Mouse (Mus musculus): ENCODE data around the gene Dbh.

The Dbh gene

DNA sequence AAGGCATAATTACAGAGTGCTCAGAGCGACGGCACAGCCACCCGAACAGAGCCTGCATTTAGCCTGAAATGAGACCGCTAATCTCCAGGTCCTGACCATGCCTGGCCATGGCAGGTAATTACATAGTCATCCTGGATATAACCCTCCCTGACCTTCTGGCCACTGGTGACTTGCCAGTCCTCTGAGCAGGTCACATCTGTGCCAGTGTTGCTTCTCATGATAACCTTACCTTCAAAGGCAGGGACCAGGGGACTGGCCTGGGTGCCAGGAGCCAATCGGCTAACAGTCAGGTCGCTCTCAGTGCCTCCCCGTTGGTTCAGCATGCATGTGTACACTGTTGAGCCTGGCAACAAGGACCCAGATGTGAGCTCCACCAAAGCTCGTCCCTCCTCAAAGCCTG is 53.5 kb downstream of the Dbh start:
- no peak for DNase-seq (ENCODE audit: inconsistent ontology term)

DNA sequence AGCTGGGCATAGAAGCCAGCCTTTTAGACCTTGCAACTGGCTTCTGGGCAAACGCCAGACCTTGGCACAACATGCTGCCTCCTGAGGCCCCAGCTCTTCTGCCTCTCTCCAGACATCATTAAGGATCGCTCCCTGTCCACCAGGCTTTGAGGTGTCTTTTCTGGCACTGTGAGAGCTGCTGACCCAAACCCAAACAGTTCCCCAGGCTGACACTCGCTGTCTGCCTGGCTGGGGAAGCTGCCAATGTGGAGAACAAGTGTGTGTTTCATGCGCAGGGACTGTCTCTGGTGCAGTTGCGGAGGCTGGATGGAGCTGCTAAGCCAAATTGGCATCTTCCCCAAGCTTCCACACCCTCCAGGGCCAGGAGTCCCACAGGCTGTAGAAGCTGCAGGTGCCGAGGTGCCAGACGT is 58.0 kb downstream of the Dbh start:
- DNase-seq (ENCODE audit: inconsistent ontology term) = peak; percentile 77

DNA sequence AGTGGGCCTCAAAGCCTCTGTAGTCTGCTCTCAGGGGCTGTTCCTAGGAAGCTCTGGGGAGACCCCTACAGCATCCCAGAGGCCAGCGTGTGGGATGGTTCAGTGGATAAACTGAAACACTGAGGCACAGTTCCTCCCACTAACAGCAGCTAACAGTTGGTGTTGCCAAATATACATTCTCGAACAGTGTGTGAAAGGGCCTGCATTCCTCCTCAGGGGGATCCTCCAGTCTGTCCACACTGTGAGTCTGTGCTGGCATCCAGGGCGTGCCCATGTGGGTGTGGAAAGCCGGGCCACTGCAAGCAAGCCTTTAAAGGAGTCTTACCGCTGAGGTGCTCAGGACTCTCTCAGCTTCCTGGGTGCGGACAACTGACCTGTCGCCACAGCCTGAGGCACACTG is 61.5 kb downstream of the Dbh start:
- no peak for DNase-seq (ENCODE audit: inconsistent ontology term)

DNA sequence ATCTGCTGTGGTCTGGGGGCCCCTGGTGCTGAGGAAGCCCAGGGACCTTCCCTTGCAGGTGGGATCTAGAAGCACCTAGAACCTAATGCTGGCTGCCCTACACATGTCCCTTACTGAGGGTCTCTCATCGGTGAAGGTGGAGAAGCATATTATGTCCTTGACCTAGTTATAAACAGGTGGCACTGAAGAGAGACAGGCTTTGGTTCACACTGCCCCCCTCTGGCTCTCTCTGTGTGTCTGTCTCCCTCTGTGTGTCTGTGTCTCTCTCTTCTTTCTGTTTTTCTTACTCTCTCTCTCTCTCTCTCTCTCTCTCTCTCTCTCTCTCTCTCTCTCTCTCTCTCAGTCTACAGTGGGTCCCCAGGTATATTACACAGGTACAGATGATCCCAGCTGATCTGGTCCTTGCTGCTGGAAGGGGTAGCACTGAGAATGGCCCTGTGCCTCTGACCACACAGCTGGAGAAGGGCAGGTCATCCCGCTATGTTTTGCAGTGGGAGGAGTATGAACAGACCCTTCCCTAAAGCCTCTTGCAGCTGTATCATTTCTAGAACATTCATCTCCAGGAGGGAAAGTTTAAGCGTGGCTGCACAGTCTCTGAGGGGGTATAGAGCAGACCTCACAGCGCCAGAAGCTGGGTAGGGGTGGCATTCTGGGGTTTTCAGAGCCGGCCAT is 63.9 kb downstream of the Dbh start:
- DNase-seq (ENCODE audit: inconsistent ontology term) = no peak

DNA sequence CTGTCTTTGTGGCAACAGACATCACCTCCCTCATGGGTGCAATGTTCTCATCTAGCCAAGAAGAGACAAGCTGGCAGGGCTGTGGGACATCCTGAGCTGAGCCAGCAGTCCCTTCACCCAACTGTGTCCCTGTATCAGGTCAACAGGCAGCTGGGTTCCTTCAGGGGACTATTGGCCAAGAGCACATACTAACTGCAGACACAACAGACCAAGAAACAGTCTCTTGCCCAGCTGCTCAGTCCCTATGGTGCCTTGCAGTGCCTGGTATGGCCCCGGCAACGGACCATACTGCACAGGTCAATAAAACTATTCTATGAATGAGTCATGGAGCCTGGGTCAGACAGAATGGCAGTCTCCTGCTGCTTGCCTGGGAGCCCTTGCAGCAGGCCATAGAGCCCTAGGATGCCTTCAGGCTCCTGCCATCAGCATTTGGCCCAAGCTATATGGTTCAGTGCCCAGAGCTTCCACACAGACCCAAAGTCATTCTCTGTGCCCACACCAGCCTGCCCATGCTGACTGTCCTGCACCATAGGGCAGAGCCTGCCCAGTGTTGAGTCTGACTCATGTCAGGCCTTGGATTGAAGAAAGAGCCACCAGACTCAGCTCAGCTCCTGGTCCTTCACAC is 64.6 kb downstream of the Dbh start:
- peak; percentile 41 for DNase-seq (ENCODE audit: inconsistent ontology term)

DNA sequence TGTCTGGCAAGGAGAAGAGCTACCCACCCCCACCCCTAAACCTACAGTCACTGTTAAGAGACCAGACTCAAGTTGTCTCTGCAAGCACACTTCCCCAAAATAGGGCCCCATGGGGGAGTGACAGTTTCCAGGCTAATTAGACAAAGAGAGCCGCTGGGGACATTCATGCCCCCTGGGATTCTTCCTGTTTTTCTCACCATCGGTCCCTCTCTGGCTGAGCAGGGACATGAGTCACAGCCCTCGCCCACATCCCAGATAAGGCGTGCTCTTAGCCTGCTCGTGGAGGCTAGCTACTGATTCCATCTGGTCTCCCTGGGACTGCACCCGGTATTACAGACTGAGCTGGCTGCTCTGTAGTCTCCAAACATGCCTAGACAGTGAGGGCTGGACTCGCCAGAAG is 67.3 kb downstream of the Dbh start:
- DNase-seq (ENCODE audit: inconsistent ontology term) = peak; percentile 58
